ENCODE assay signal across 8 mouse cellular contexts in genomic region chr19:4793831-4794422, GRCm38 (mm10). TPM values are rescaled to one million over a fixed set of nuclear protein-coding genes. Genes with fewer than 3 reads are reported as not detected.
DNase-seq lines count a peak whose midpoint lies in the region; ATAC-seq and TF ChIP-seq lines count a peak whose summit lies in the region.

Gene Rbm4, minus strand, starts transcription at chr19:4793901.

- peaks cover 20 to 53% of the 10 kb centered on the region in 2 experiments for H3K36me3 ChIP-seq in CH12.LX (replicated peaks in 1 of 2; ENCODE audit: control insufficient read depth in 1 of 2, insufficient read depth in 1 of 2, low read length in 1 of 2)
- no peaks in the 10 kb centered on the region; the same call in 1 of the 2 replicates for H3K36me3 ChIP-seq in forebrain, embryonic 11.5 days (ENCODE audit: control insufficient read depth, insufficient read depth, low read length)
- peaks cover 28% of the 10 kb centered on the region for H3K36me3 ChIP-seq in heart, embryonic 16.5 days (ENCODE audit: control insufficient read depth, insufficient read depth)
- peaks cover 60% of the 10 kb centered on the region for H3K36me3 ChIP-seq in liver, embryonic 15.5 days (replicated peaks)
- H3K36me3 ChIP-seq in neural tube, embryonic 12.5 days: peaks cover 33% of the 10 kb centered on the region

- peak within 1 kb of the TSS; percentile 73 to 87 (median 84) for H3K4me3 ChIP-seq in CH12.LX (replicated peaks in 1 of 3; ENCODE audit: low read depth in 2 of 3, low read length in 2 of 3, poor library complexity in 1 of 3)
- peak within 1 kb of the TSS; percentile 60 for H3K4me3 ChIP-seq in forebrain, embryonic 11.5 days (ENCODE audit: low read depth, low read length)
- peak within 1 kb of the TSS; percentile 90 for H3K4me3 ChIP-seq in heart, embryonic 16.5 days (ENCODE audit: low read length)
- H3K4me3 ChIP-seq in liver, embryonic 15.5 days (replicated peaks): peak within 1 kb of the TSS; percentile 78
- peak within 1 kb of the TSS; percentile 78 for H3K4me3 ChIP-seq in neural tube, embryonic 12.5 days

- peak; percentile 84 for TF ChIP-seq POLR2A in CH12.LX (IDR thresholded peaks at IDR 0.05; ENCODE audit: low read depth, low read length)

- peaks cover 8 to 45% of the 10 kb centered on the region in 2 experiments; a peak in 3 of 4 replicates for H3K4me1 ChIP-seq in CH12.LX (ENCODE audit: control insufficient read depth in 1 of 2, insufficient read depth in 2 of 2)
- H3K4me1 ChIP-seq in forebrain, embryonic 11.5 days (replicated peaks; ENCODE audit: control insufficient read depth, insufficient read depth, low read length): no peaks in the 10 kb centered on the region; the same call in 1 of the 2 replicates
- peaks cover 34% of the 10 kb centered on the region for H3K4me1 ChIP-seq in heart, embryonic 16.5 days (ENCODE audit: control insufficient read depth, insufficient read depth, low read length)
- H3K4me1 ChIP-seq in liver, embryonic 15.5 days (replicated peaks): peaks cover 66% of the 10 kb centered on the region
- H3K4me1 ChIP-seq in neural tube, embryonic 12.5 days: peaks cover 32% of the 10 kb centered on the region

- H3K4me2 ChIP-seq in CH12.LX (ENCODE audit: insufficient read depth, low read depth, poor library complexity, severe bottlenecking): peak within 1 kb of the TSS; percentile 95
- H3K4me2 ChIP-seq in forebrain, embryonic 11.5 days (ENCODE audit: low read depth, low read length, severe bottlenecking): peak within 1 kb of the TSS; percentile 76
- H3K4me2 ChIP-seq in heart, embryonic 16.5 days (ENCODE audit: low read depth, low read length): peak within 1 kb of the TSS; percentile 91
- peak within 1 kb of the TSS; percentile 74 for H3K4me2 ChIP-seq in liver, embryonic 15.5 days
- H3K4me2 ChIP-seq in neural tube, embryonic 12.5 days (replicated peaks): peak within 1 kb of the TSS; percentile 70

- DNase-seq in CH12.LX (ENCODE audit: extremely low read depth): peak; percentile 100
- DNase-seq in c-Kit-positive CD71-positive TER-119-negative erythroid progenitor cells, embryonic 14.5 days (ENCODE audit: low read depth): peak; percentile 100
- peak; percentile 95 for DNase-seq in forebrain, embryonic 11.5 days (ENCODE audit: low spot score)
- DNase-seq in kidney, postnatal 36 days: peak; percentile 98 to 100
- DNase-seq in telencephalon, adult 2 months (ENCODE audit: low read depth, low spot score): peak; percentile 99

- peak; percentile 98 for ATAC-seq in forebrain, embryonic 11.5 days (replicated peaks; ENCODE audit: low FRiP score)
- peak; percentile 97 for ATAC-seq in heart, embryonic 16.5 days (replicated peaks; ENCODE audit: extremely low read depth, insufficient read depth, low FRiP score)
- ATAC-seq in liver, embryonic 15.5 days (ENCODE audit: insufficient read depth): peak; percentile 95
- ATAC-seq in neural tube, embryonic 12.5 days (ENCODE audit: low FRiP score, low read depth): peak; percentile 98

- dilution Hi-C loops in CH12.LX (cut with MboI; ENCODE audit: extremely low pct_ligation_motif_present, extremely low pct_unique_long_range_greater_than_20kb, low sequenced_read_pairs): no loop called here

- H3K27me3 ChIP-seq in CH12.LX (replicated peaks): no peaks in the 10 kb centered on the region
- H3K27me3 ChIP-seq in forebrain, embryonic 11.5 days (ENCODE audit: control insufficient read depth, insufficient read depth, low read length): no peaks in the 10 kb centered on the region
- H3K27me3 ChIP-seq in heart, embryonic 16.5 days (ENCODE audit: control insufficient read depth, insufficient read depth, low read length): no peaks in the 10 kb centered on the region
- no peaks in the 10 kb centered on the region for H3K27me3 ChIP-seq in liver, embryonic 15.5 days
- no peaks in the 10 kb centered on the region for H3K27me3 ChIP-seq in neural tube, embryonic 12.5 days (replicated peaks)

- H3K27ac ChIP-seq in CH12.LX (ENCODE audit: insufficient read depth, low read depth): peak within 1 kb of the TSS; percentile 92; the same call in 1 of the 2 replicates
- H3K27ac ChIP-seq in forebrain, embryonic 11.5 days (ENCODE audit: low read depth, low read length): peak within 1 kb of the TSS; percentile 26; the same call in 1 of the 2 replicates
- H3K27ac ChIP-seq in heart, embryonic 16.5 days (ENCODE audit: low read length): peak within 1 kb of the TSS; percentile 89
- H3K27ac ChIP-seq in liver, embryonic 15.5 days (replicated peaks): peak within 1 kb of the TSS; percentile 88
- H3K27ac ChIP-seq in neural tube, embryonic 12.5 days: peak within 1 kb of the TSS; percentile 37; the same call in 1 of the 2 replicates

- no peak for TF ChIP-seq RAD21 in CH12.LX (IDR thresholded peaks at IDR 0.05; ENCODE audit: low read depth, low read length)

- no peak for TF ChIP-seq EP300 in CH12.LX (IDR thresholded peaks at IDR 0.05; ENCODE audit: low read length)

- H3K9ac ChIP-seq in CH12.LX (ENCODE audit: insufficient read depth, low read depth): peak within 1 kb of the TSS; percentile 97
- peak within 1 kb of the TSS; percentile 81 for H3K9ac ChIP-seq in forebrain, embryonic 11.5 days (ENCODE audit: low read length)
- H3K9ac ChIP-seq in heart, embryonic 16.5 days (ENCODE audit: low read length): peak within 1 kb of the TSS; percentile 84
- H3K9ac ChIP-seq in liver, embryonic 15.5 days: peak within 1 kb of the TSS; percentile 68
- H3K9ac ChIP-seq in neural tube, embryonic 12.5 days: peak within 1 kb of the TSS; percentile 67

- WGBS in forebrain, embryonic 11.5 days: under 1% methylated on average over 31 of the region's 31 CpGs
- under 1% methylated on average over 31 of the region's 31 CpGs for WGBS in heart, embryonic 16.5 days
- under 1% methylated on average over 31 of the region's 31 CpGs for WGBS in liver, embryonic 15.5 days (ENCODE audit: insufficient replicate concordance)
- under 1% methylated on average over 31 of the region's 31 CpGs for WGBS in neural tube, embryonic 12.5 days

- no peak for TF ChIP-seq CTCF in CH12.LX (conservative IDR thresholded peaks at IDR 0.05 in 1 of 2, IDR thresholded peaks at IDR 0.05 in 1 of 2; ENCODE audit: low read depth in 2 of 2, low read length in 2 of 2)

- peaks cover 87% of the 10 kb centered on the region for H3K79me2 ChIP-seq in CH12.LX (replicated peaks; ENCODE audit: control insufficient read depth, extremely low read depth, insufficient read depth, poor library complexity, severe bottlenecking)

- in situ Hi-C loops in CH12.LX (cut with MboI; ENCODE audit: low pct_ligation_motif_present, low pct_unique_long_range_greater_than_20kb, low sequenced_read_pairs): no loop called here

- no peaks in the 10 kb centered on the region for H3K9me3 ChIP-seq in CH12.LX (replicated peaks; ENCODE audit: low read length)
- no peaks in the 10 kb centered on the region for H3K9me3 ChIP-seq in forebrain, embryonic 11.5 days (ENCODE audit: control insufficient read depth, low read length)
- no peaks in the 10 kb centered on the region for H3K9me3 ChIP-seq in heart, embryonic 16.5 days (replicated peaks; ENCODE audit: control insufficient read depth, low read length)
- H3K9me3 ChIP-seq in liver, embryonic 15.5 days (replicated peaks): no peaks in the 10 kb centered on the region
- no peaks in the 10 kb centered on the region for H3K9me3 ChIP-seq in neural tube, embryonic 12.5 days

TF ChIP-seq in CH12.LX, 34 proteins besides CTCF, POLR2A, EP300 and RAD21 (continues in another document):
- TF ChIP-seq USF1 (IDR thresholded peaks at IDR 0.05; ENCODE audit: low read depth, low read length): no peak
- TF ChIP-seq TCF12 (IDR thresholded peaks at IDR 0.05; ENCODE audit: low read depth, low read length): peak; percentile 76
- TF ChIP-seq BHLHE40 (IDR thresholded peaks at IDR 0.05; ENCODE audit: low read depth, low read length): peak; percentile 34; the same call in 1 of the 2 replicates
- no peak for TF ChIP-seq SMC3 (IDR thresholded peaks at IDR 0.05; ENCODE audit: low read depth, low read length)
- no peak for TF ChIP-seq USF2 (conservative IDR thresholded peaks at IDR 0.05; ENCODE audit: low read depth, low read length)
- TF ChIP-seq E2F4 (IDR thresholded peaks at IDR 0.05; ENCODE audit: insufficient replicate concordance, low read depth, low read length): no peak
- peak; percentile 99 for TF ChIP-seq MYC (IDR thresholded peaks at IDR 0.05; ENCODE audit: low read depth, low read length)
- peak; percentile 90 for TF ChIP-seq ELF1 (IDR thresholded peaks at IDR 0.05; ENCODE audit: low read depth, low read length)
- TF ChIP-seq MAX (IDR thresholded peaks at IDR 0.05; ENCODE audit: low read length): peak; percentile 95
- no peak for TF ChIP-seq GABPA (IDR thresholded peaks at IDR 0.05; ENCODE audit: insufficient replicate concordance, low read depth, low read length)
- TF ChIP-seq ZMIZ1 (IDR thresholded peaks at IDR 0.05; ENCODE audit: low read depth, low read length): peak; percentile 81; the same call in 1 of the 2 replicates
- TF ChIP-seq MAZ (IDR thresholded peaks at IDR 0.05; ENCODE audit: low read depth, low read length): 0 out of 2 replicates have a peak, but pooled peaks have one; percentile 41
- peak; percentile 48; the same call in 1 of the 2 replicates for TF ChIP-seq NRF1 (IDR thresholded peaks at IDR 0.05; ENCODE audit: low read depth, low read length)
- no peak for TF ChIP-seq IRF4 (IDR thresholded peaks at IDR 0.05; ENCODE audit: low read depth, low read length)
- no peak for TF ChIP-seq RCOR1 (conservative IDR thresholded peaks at IDR 0.05; ENCODE audit: low read depth, low read length)
- TF ChIP-seq ZC3H11A (IDR thresholded peaks at IDR 0.05; ENCODE audit: low read depth, low read length): no peak
- peak; percentile 80 for TF ChIP-seq NELFE (IDR thresholded peaks at IDR 0.05; ENCODE audit: low read depth, low read length)
- no peak for TF ChIP-seq UBTF (IDR thresholded peaks at IDR 0.05; ENCODE audit: low read depth, low read length)
- TF ChIP-seq HCFC1 (IDR thresholded peaks at IDR 0.05; ENCODE audit: low read depth, low read length): peak; percentile 77
- TF ChIP-seq KAT2A (IDR thresholded peaks at IDR 0.05; ENCODE audit: insufficient replicate concordance, low read length): peak; percentile 72; the same call in 1 of the 2 replicates
- no peak for TF ChIP-seq CHD1 (IDR thresholded peaks at IDR 0.05; ENCODE audit: low read depth, low read length)
- peak; percentile 94 for TF ChIP-seq TBP (conservative IDR thresholded peaks at IDR 0.05; ENCODE audit: low read depth, low read length)

RNA-seq across cellular contexts. Expression of gene Rbm4, which starts in this region (rescaled TPM):
- 73.2 and 77.0 TPM in 2 replicates for total RNA-seq in CH12.LX (2012; rRNA removed)
- 63.0 and 68.3 TPM in 2 replicates for total RNA-seq in CH12.LX (2014; rRNA removed)
- polyA plus RNA-seq in CH12.LX (2012; ENCODE audit: insufficient read length, low read depth): 47.3 and 55.7 TPM in 2 replicates
- 100 and 110 TPM in 2 replicates for polyA plus RNA-seq in forebrain, embryonic 11.5 days (2014; fragmentation: Nextera tagmentation; extraction: Ambion mirVana)
- polyA plus RNA-seq in heart, embryonic 16.5 days (2015; fragmentation: Nextera tagmentation; extraction: Ambion mirVana): 57.1 and 58.7 TPM in 2 replicates
- 25.2 and 29.0 TPM in 2 replicates for polyA plus RNA-seq in liver, embryonic 15.5 days (2015; fragmentation: Nextera tagmentation; extraction: Ambion mirVana)
- 102 and 106 TPM in 2 replicates for polyA plus RNA-seq in neural tube, embryonic 12.5 days (2016; fragmentation: Nextera tagmentation; extraction: Ambion mirVana)

Comparison
In these comparisons a context has a peak if more than half of its experiments do, and no peak if none do; other contexts are left out.
1. Peak in every context shown above with its lines: DNase-seq, ATAC-seq, H3K4me3 ChIP-seq and H3K27ac ChIP-seq.
2. H3K27ac ChIP-seq: peak in every context shown above with its lines; median percentile 92 in CH12.LX; 89 in heart, embryonic 16.5 days; 88 in liver, embryonic 15.5 days; 37 in neural tube, embryonic 12.5 days; 26 in forebrain, embryonic 11.5 days.